Mouse (Mus musculus): Measurements from ENCODE around the gene Zbtb16.

DNA sequence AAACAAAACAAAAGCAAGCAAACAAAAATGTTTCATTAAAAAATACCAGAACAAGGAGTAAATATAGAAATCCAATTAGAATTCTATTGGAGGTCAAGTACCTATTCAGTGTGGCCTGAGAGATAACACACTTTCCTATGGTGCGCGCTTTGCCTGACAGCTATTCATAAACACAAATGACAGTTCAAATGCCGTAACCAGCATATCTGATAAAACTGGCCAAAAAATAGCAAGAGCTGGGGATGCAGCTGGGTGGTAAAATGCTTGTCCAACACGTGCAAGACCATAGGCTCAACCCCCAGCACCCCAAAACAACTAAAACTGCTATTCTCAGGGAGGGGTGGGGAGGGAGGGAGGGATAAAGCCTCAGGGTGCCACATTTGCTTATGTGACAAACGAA is 33.6 kb downstream of the Zbtb16 start:
- TF ChIP-seq CTCF (IDR thresholded peaks at IDR 0.05; ENCODE audit: low read depth) (no peak), EP300 (IDR thresholded peaks at IDR 0.05; ENCODE audit: low read depth) (no peak; the same call in 1 of the 2 replicates)
